Mouse (Mus musculus): ENCODE data around the gene Fto. TPM values are rescaled to one million over a fixed set of nuclear protein-coding genes. Genes with fewer than 3 reads are reported as not detected.

The Fto gene
- polyA plus RNA-seq, 1 experiment from 2014 or later = 110 TPM

DNA sequence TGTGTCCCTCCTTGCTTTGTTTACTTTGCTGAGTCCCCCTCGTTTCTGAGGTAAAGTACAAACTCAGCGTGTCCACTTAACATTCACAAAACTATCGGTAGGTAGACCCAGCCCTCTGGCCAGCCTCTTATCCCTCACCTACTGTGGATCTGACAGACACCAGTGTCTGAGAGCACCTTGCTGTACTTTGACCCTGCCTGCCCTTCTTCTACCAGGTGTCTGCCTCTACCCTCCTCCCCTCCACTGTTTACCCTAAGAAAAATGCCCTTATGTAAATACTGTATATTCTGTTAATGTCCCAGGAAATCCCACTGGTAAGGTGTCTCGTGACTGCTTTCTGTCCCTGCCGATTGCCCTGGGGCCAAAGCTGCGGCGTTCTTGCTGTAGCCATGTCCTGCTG lies 91.8 kb downstream of the Fto start:
- peaks cover 6% of the 10 kb centered on the region for H3K36me3 ChIP-seq (ENCODE audit: control insufficient read depth, insufficient read depth, low read length)
- H3K27me3 ChIP-seq (ENCODE audit: control insufficient read depth, insufficient read depth, low read length) = no peaks in the 10 kb centered on the region
- no peak overlapping the region for H3K27ac ChIP-seq (ENCODE audit: low read depth, low read length)
- no peak overlapping the region for H3K4me2 ChIP-seq
- no peak overlapping the region for H3K9ac ChIP-seq (ENCODE audit: low read length)
- no peaks in the 10 kb centered on the region for H3K9me3 ChIP-seq (ENCODE audit: control insufficient read depth, low read length)
- 91% methylated on average over 7 of the region's 7 CpGs for WGBS
- DNase-seq (ENCODE audit: low spot score, missing footprints) (no peak), ATAC-seq (ENCODE audit: low FRiP score) (no peak)
- no peaks in the 10 kb centered on the region for H3K4me1 ChIP-seq (ENCODE audit: control insufficient read depth, insufficient read depth, low read length)
- no peak overlapping the region for H3K4me3 ChIP-seq (ENCODE audit: low read depth, low read length)

- no peak overlapping the region for H3K27ac ChIP-seq (ENCODE audit: low read depth, low read length)
- no peak overlapping the region for H3K4me2 ChIP-seq
- H3K36me3 ChIP-seq (ENCODE audit: control insufficient read depth, insufficient read depth, low read length) = peaks cover 6% of the 10 kb centered on the region
- no peak for ATAC-seq (ENCODE audit: low FRiP score)
- H3K4me1 ChIP-seq (ENCODE audit: control insufficient read depth, insufficient read depth, low read length) = no peaks in the 10 kb centered on the region
- no peaks in the 10 kb centered on the region for H3K27me3 ChIP-seq (ENCODE audit: control insufficient read depth, insufficient read depth, low read length)
- no peak for DNase-seq (ENCODE audit: low spot score, missing footprints)
- H3K9ac ChIP-seq (ENCODE audit: low read length) = no peak overlapping the region
- 94% methylated on average over 14 of the region's 14 CpGs for WGBS
- H3K9me3 ChIP-seq (ENCODE audit: control insufficient read depth, low read length) = no peaks in the 10 kb centered on the region
- H3K4me3 ChIP-seq (ENCODE audit: low read depth, low read length) = no peak overlapping the region
Observed at GRCm38 (mm10) chr8:91406624-91407290, 93.4 kb downstream of the Fto start.

GRCm38 (mm10) chr8:91407880-91408279 lies 94.6 kb downstream of the Fto start:
- no peak overlapping the region for H3K4me3 ChIP-seq (ENCODE audit: low read depth, low read length)
- ATAC-seq (ENCODE audit: low FRiP score) (no peak), DNase-seq (ENCODE audit: low spot score, missing footprints) (no peak)
- no peak overlapping the region for H3K27ac ChIP-seq (ENCODE audit: low read depth, low read length)
- no peak overlapping the region for H3K9ac ChIP-seq (ENCODE audit: low read length)
- no peaks in the 10 kb centered on the region for H3K9me3 ChIP-seq (ENCODE audit: control insufficient read depth, low read length)
- H3K4me1 ChIP-seq (ENCODE audit: control insufficient read depth, insufficient read depth, low read length) = no peaks in the 10 kb centered on the region
- WGBS = 79% methylated on average over 4 of the region's 4 CpGs
- peaks cover 6% of the 10 kb centered on the region for H3K36me3 ChIP-seq (ENCODE audit: control insufficient read depth, insufficient read depth, low read length)
- H3K4me2 ChIP-seq = no peak overlapping the region
- H3K27me3 ChIP-seq (ENCODE audit: control insufficient read depth, insufficient read depth, low read length) = no peaks in the 10 kb centered on the region

DNA sequence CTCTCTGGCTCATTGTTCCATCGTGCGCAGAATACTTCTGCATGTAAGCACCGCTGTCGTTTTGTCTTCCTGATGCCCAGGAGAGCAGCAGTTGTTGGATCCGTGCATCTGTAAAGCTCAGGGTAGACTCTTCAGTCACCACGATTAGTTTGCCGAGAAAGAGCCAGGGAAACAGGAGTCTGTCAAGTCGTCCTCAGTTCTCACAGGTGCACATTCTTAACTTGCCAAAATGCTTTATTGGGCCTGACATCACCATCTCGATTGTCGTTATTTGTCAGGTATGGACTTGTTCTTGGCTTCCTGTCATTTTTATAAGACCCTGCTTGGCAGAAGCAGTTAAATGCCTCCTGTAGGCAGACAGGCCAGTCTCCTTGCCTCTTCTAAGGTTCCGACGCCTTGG lies 96.7 kb downstream of the Fto start:
- 90% methylated on average over 12 of the region's 12 CpGs for WGBS
- H3K9me3 ChIP-seq (ENCODE audit: control insufficient read depth, low read length) = no peaks in the 10 kb centered on the region
- no peak overlapping the region for H3K27ac ChIP-seq (ENCODE audit: low read depth, low read length)
- H3K4me2 ChIP-seq = no peak overlapping the region
- no peaks in the 10 kb centered on the region for H3K27me3 ChIP-seq (ENCODE audit: control insufficient read depth, insufficient read depth, low read length)
- no peak overlapping the region for H3K4me3 ChIP-seq (ENCODE audit: low read depth, low read length)
- ATAC-seq (ENCODE audit: low FRiP score) (no peak), DNase-seq (ENCODE audit: low spot score, missing footprints) (no peak)
- H3K36me3 ChIP-seq (ENCODE audit: control insufficient read depth, insufficient read depth, low read length) = peaks cover 6% of the 10 kb centered on the region
- no peak overlapping the region for H3K9ac ChIP-seq (ENCODE audit: low read length)
- no peaks in the 10 kb centered on the region for H3K4me1 ChIP-seq (ENCODE audit: control insufficient read depth, insufficient read depth, low read length)

DNA sequence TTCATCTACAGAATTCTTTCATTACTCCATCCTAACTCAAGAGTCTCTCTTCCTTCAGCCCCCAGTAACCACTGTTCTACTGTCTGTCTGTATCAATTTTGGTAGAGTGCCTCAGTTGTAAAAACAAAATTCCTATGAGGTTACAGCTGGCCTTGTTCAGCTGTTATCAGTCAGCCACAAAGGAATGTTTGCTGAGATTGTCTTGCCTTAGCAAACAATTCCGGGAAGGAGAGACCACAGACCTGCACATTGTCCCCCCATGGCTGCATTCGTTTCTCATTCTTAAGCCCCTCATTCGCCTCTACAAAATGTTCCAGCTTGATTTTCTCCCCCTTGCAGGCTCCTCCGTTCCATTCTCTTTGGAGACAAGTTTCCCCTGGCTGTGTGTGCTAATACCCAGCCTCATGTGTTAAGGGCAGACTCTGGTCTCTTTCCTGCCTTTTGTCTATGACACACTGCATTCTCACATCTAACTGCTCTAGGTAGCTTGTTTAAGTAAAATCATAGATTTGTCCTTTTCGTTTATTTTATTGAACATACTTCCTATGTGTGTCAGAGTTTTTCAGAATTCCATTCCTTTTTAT lies 111.3 kb downstream of the Fto start:
- Histone ChIP-seq H3K36me3 (ENCODE audit: control insufficient read depth, insufficient read depth, low read length) (no peaks in the 10 kb centered on the region; the same call in 1 of the 2 replicates), H3K4me3 (ENCODE audit: low read depth, low read length) (no peak overlapping the region), H3K4me2 (no peak overlapping the region), H3K9me3 (ENCODE audit: control insufficient read depth, low read length) (no peaks in the 10 kb centered on the region), H3K27me3 (ENCODE audit: control insufficient read depth, insufficient read depth, low read length) (no peaks in the 10 kb centered on the region), H3K27ac (ENCODE audit: low read depth, low read length) (no peak overlapping the region), H3K4me1 (ENCODE audit: control insufficient read depth, insufficient read depth, low read length) (no peaks in the 10 kb centered on the region), H3K9ac (ENCODE audit: low read length) (no peak overlapping the region)
- WGBS = 86% methylated on average over 5 of the region's 5 CpGs
- DNase-seq (ENCODE audit: low spot score, missing footprints) (no peak), ATAC-seq (ENCODE audit: low FRiP score) (no peak)

- H3K9ac ChIP-seq (ENCODE audit: low read length) = no peak overlapping the region
- 81% methylated on average over 10 of the region's 10 CpGs for WGBS
- no peaks in the 10 kb centered on the region for H3K9me3 ChIP-seq (ENCODE audit: control insufficient read depth, low read length)
Observed at GRCm38 (mm10) chr8:91425251-91425866, 112.0 kb downstream of the Fto start.

DNA sequence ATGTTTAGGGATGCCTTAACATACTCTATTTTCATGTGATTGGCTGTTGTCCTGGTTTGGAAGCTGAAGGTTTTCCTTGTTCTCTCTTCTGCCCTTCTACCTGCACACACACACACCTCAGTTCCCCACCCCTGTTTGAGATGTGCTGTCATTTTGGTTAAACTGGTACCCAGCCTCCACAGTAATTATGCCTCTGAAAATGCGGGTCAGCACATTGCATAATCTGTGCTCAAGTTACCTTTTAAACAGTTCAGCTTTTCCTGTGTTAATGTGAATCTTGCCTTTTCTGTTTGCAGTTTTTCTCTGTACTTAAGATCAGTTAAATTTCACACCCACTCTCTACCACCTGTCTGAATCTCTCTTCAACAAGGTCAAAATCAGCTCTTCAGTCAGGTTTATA lies 113.2 kb downstream of the Fto start:
- Histone ChIP-seq H3K27ac (ENCODE audit: low read depth, low read length) (no peak overlapping the region), H3K9ac (ENCODE audit: low read length) (no peak overlapping the region), H3K36me3 (ENCODE audit: control insufficient read depth, insufficient read depth, low read length) (no peaks in the 10 kb centered on the region; the same call in 1 of the 2 replicates), H3K4me1 (ENCODE audit: control insufficient read depth, insufficient read depth, low read length) (no peaks in the 10 kb centered on the region), H3K27me3 (ENCODE audit: control insufficient read depth, insufficient read depth, low read length) (no peaks in the 10 kb centered on the region), H3K4me2 (no peak overlapping the region), H3K9me3 (ENCODE audit: control insufficient read depth, low read length) (no peaks in the 10 kb centered on the region), H3K4me3 (ENCODE audit: low read depth, low read length) (no peak overlapping the region)
- no peak for DNase-seq (ENCODE audit: low spot score, missing footprints)
- WGBS = 81% methylated on average over 1 of the region's 1 CpGs
- no peak for ATAC-seq (ENCODE audit: low FRiP score)

More at GRCm38 (mm10) chr8:91425251-91425866, 112.0 kb downstream of the Fto start:
- ATAC-seq (ENCODE audit: low FRiP score) (no peak), DNase-seq (ENCODE audit: low spot score, missing footprints) (no peak)
- Histone ChIP-seq H3K4me2 (no peak overlapping the region), H3K4me1 (ENCODE audit: control insufficient read depth, insufficient read depth, low read length) (no peaks in the 10 kb centered on the region), H3K27me3 (ENCODE audit: control insufficient read depth, insufficient read depth, low read length) (no peaks in the 10 kb centered on the region), H3K36me3 (ENCODE audit: control insufficient read depth, insufficient read depth, low read length) (no peaks in the 10 kb centered on the region; the same call in 1 of the 2 replicates), H3K27ac (ENCODE audit: low read depth, low read length) (no peak overlapping the region), H3K4me3 (ENCODE audit: low read depth, low read length) (no peak overlapping the region)

GRCm38 (mm10) chr8:91430333-91430940 lies 117.1 kb downstream of the Fto start:
- no peaks in the 10 kb centered on the region for H3K27me3 ChIP-seq (ENCODE audit: control insufficient read depth, insufficient read depth, low read length)
- H3K27ac ChIP-seq (ENCODE audit: low read depth, low read length) = no peak overlapping the region
- no peak for ATAC-seq (ENCODE audit: low FRiP score)
- H3K4me2 ChIP-seq = no peak overlapping the region
- DNase-seq (ENCODE audit: low spot score, missing footprints) = no peak
- peaks cover 6% of the 10 kb centered on the region; the same call in 1 of the 2 replicates for H3K9me3 ChIP-seq (ENCODE audit: control insufficient read depth, low read length)
- no peaks in the 10 kb centered on the region for H3K4me1 ChIP-seq (ENCODE audit: control insufficient read depth, insufficient read depth, low read length)
- no peaks in the 10 kb centered on the region for H3K36me3 ChIP-seq (ENCODE audit: control insufficient read depth, insufficient read depth, low read length)
- H3K9ac ChIP-seq (ENCODE audit: low read length) = no peak overlapping the region
- 91% methylated on average over 3 of the region's 3 CpGs for WGBS
- no peak overlapping the region for H3K4me3 ChIP-seq (ENCODE audit: low read depth, low read length)

- Histone ChIP-seq H3K27ac (ENCODE audit: low read depth, low read length) (no peak overlapping the region), H3K4me2 (no peak overlapping the region), H3K9ac (ENCODE audit: low read length) (no peak overlapping the region), H3K27me3 (ENCODE audit: control insufficient read depth, insufficient read depth, low read length) (no peaks in the 10 kb centered on the region), H3K4me1 (ENCODE audit: control insufficient read depth, insufficient read depth, low read length) (no peaks in the 10 kb centered on the region), H3K9me3 (ENCODE audit: control insufficient read depth, low read length) (peaks cover 6% of the 10 kb centered on the region; the same call in 1 of the 2 replicates), H3K36me3 (ENCODE audit: control insufficient read depth, insufficient read depth, low read length) (no peaks in the 10 kb centered on the region), H3K4me3 (ENCODE audit: low read depth, low read length) (no peak overlapping the region)
- 95% methylated on average over 15 of the region's 15 CpGs for WGBS
- no peak for DNase-seq (ENCODE audit: low spot score, missing footprints)
- no peak for ATAC-seq (ENCODE audit: low FRiP score)
Observed at GRCm38 (mm10) chr8:91436036-91436435, 122.7 kb downstream of the Fto start.
